Mouse (Mus musculus) ZHBTc4 (cell line): ENCODE measurements around the gene Gm27027.

ENCODE experiments used
- DNase-seq: peaks from one replicate; pipeline ENCODE4 v3.0.0-alpha.2; 2011; ENCODE audit warnings: low read depth, low spot score

Gene Gm27027

DNA sequence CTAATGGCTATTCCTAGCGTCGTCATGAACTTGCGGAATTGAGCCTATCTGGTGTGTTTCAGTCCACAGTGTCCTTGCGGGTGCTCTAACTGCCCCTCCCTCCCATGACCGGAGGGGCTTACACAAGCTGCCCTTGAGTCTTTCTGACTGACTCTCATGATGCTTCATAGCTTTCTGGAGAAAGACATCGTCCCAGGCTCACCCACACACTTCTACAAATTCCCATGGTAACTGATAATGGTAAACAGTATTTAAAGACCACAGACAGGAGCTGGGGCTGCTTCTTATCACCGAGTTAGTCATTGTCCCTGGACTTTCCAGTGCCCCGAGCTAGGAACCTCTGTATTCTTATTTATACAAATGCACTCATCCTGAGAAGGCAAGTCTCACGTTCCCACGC lies 67.3 kb downstream of the Gm27027 start:
- DNase-seq, result no peak

DNA sequence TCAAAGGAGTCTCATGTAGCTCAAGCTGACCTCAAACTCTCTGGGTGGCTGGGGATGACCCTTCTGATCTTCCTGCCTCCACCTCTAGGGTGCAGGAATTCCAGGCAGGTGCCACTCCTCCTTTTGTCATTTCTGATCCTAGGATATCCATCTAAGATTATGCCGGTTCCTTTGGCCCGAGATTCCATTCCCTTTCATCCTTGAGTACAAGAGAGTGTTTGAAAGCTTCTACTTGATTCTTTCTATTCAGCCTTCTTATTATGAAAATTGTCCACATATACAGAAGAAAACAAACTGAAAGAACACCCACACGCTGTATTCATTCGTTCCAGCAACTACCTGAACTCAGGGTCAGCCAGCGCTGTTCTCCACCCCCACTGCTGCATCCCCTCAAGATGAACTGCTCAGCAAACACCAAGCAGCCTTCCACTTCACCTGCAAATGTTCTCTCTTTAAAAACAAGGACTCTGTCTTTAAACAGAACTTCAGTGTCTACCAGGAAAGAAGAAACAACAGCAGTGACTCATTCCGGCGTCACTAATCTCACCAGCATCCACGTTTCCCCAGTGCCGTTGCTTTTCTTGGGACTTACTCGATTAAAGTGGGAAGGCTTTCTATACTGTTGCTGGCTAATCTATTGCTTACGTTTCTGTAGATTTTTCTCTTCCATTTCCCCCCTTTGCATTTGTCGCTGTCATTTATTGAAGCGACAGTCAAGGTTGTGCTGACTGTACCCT lies 68.3 kb downstream of the Gm27027 start:
- DNase-seq, result peak; percentile 97

DNA sequence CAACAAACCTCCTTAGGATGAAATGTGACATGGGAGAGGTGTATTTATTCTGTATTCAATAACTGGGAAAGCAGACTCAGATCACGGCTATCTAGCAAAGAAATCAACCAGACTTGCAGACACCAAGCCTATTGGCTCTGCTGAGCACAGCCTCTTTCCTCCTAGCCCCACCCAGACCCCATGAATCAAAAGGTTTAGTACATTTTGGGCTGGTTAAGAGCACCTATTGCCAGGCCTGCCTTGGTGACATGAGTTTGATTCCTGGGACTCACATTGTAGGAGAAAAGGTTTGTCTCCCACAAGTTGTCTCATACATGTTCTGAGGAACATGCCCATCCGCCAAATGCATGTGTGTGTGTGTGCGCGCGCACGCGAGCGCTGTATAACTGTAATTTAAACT lies 70.0 kb downstream of the Gm27027 start:
- peak; percentile 53 for DNase-seq

DNA sequence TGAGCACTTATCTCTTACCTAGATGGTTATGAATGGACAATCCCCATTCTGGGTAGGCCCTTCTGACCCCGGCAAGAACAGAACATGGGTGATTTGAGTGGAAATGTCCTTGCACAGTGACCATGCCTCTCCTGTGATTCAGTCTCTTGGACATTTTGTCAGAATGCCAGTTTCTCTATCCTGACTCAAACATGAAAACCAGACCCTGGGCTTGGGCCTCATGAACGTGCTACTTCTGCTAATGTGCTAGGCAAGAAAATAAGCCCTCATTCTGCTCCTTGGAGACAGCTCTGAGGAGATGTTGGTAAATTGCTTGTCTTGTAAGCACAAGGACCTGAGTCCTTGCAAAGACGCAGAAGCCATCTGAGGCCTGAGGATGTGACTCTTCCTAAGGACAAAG lies 77.1 kb downstream of the Gm27027 start:
- no peak for DNase-seq

DNA sequence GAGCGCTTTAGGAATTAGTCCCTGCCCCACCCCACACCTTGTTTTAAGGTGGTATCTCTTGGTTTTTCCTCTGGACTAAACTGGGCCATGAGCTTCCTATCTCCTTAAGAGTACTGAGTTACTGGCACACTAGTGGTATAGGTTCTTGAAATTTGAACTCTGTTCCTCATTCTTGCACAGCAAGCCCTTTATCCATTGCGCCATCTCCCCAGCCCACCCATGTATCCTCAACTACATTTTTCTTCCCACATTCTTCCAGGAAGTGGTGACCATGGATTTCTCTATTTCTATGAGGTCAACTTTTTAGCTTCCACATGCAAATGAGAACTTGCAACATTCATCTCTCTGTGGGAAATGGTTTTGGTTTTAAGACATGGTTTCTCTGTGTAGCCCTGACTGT lies 82.6 kb downstream of the Gm27027 start:
- no peak for DNase-seq

DNA sequence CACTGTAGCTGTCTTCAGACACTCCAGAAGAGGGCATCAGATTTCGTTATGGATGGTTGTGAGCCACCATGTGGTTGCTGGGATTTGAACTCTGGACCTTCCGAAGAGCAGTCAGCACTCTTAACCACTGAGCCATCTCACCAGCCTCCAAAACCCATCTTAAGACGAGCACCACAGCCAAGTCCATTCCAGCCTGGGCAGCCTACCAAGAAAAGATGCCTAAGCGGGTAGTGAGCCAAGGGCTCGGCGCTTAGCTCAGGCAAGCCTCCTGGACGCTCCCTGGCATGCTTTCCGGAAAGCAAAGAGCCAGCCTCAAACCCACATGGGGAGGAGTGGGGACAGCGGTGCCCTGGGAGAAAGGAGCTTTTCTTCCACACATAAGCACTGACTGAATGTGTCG lies 84.2 kb downstream of the Gm27027 start:
- no peak for DNase-seq

DNA sequence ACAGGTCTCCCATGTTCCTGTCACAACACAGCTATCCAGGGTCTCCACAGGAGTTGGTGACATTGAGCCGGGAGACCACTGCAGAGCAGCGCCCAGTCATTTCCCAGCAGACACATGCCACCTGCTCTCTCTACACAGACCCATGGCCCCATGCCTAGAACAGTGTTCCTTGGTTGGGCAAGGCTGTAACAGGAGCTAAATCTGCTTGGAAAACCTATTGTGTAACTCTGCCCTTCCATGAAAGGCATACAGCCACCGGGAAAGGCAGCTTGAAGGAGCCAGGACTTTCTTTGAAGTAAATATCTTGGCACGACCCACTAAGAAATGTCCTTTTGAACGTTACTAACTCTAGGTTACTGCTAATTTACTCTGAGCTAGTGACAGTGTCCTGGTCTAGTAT lies 86.4 kb downstream of the Gm27027 start:
- no peak for DNase-seq

DNA sequence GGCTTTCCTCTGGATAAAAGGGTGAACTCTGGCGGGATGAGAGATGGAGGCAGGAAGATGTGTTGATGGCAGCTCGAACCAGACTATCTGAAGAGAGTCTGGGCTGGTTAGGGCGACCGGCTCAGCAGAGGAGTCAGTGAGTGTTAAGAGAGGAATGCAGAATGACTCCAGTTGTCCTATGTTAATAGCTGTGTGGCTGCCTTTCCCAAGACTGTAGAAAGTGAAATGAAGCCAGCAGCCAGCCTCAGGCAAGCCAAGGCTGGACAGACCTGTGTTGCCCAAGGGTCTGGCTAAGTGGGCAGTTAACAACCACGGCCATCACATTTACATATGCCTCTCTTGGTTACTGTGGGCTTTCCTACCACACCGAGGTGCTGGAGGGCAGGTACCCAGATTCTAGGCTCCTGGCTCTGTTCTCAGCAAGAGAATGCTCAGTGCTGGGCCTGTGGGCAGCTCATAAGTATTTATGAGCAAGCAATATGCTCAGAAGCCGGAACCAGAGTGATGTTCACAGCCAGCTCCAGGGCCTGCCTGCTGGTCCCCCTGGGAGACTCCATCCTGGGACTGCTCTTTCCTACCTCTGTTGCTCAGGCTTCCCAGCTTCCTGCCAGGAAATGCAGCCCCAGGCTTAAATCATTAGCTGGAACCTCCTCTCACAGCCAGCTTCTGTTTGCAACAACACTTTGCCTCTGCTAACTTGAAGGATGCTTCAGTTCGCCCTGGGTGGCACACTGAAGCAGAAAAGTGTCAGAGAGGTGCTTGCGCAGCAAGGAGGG lies 88.4 kb downstream of the Gm27027 start:
- DNase-seq, result no peak
